Mouse (Mus musculus) kidney, postnatal 0 days (tissue): ENCODE measurements at regions not wholly inside any gene's neighbourhood (a gene's known extent, or its start where the extent isn't known, plus 50 kb on each side); places are given as distances from the start of the nearest gene placed in this dataset.

Experiments
- ATAC-seq: fragments of 200-750 bp; cut with Nextera tagmentation; replicated peaks from 2 replicates; pipeline ENCODE4 v1.8.0; 2017; ENCODE audit warnings: low read depth, moderate number of reproducible peaks, moderate TSS enrichment, moderate library complexity; ENCODE audit not compliant: low FRiP score
- DNase-seq: peaks from one replicate; pipeline ENCODE4 v3.0.0-alpha.2; 2016; ENCODE audit warnings: low spot score
- H3K27ac ChIP-seq: fragments of 300-500 bp; sonication (generic); 2 replicates; pipeline ENCODE4 v1.5.1; 2014; ENCODE audit warnings: mild to moderate bottlenecking
- H3K27me3 ChIP-seq: fragments of 300-500 bp; sonication (generic); 2 replicates; pipeline ENCODE4 v1.6.1; 2014; ENCODE audit warnings: low read length, mixed read lengths; ENCODE audit not compliant: insufficient read depth
- H3K36me3 ChIP-seq: fragments of 300-500 bp; sonication (generic); 2 replicates; pipeline ENCODE4 v1.6.1; 2014; ENCODE audit warnings: low read length, mixed read lengths; ENCODE audit not compliant: insufficient read depth
- H3K4me1 ChIP-seq: fragments of 300-500 bp; sonication (generic); replicated peaks from 2 replicates; pipeline ENCODE4 v1.6.1; 2014; ENCODE audit warnings: antibody characterized with exemption, low read length, mixed read lengths; ENCODE audit not compliant: insufficient read depth
- H3K4me2 ChIP-seq: fragments of 300-500 bp; sonication (generic); 2 replicates; pipeline ENCODE4 v1.6.1; 2014; ENCODE audit warnings: mild to moderate bottlenecking, low read length, moderate library complexity, mixed read lengths
- H3K4me3 ChIP-seq: fragments of 300-500 bp; sonication (generic); replicated peaks from 2 replicates; pipeline ENCODE4 v1.5.1; 2014; ENCODE audit warnings: low read depth, low read length
- H3K9ac ChIP-seq: fragments of 300-500 bp; sonication (generic); 2 replicates; pipeline ENCODE4 v1.6.1; 2014; ENCODE audit warnings: low read depth, low read length
- H3K9me3 ChIP-seq: fragments of 300-500 bp; sonication (generic); replicated peaks from 2 replicates; pipeline ENCODE4 v1.6.1; 2016; ENCODE audit warnings: low read length, inconsistent platforms, mixed read lengths
- CTCF ChIP-seq: IDR thresholded peaks from 2 replicates; pipeline ENCODE4 v1.5.1; 2016; ENCODE audit warnings: antibody characterized with exemption, low read depth, mild to moderate bottlenecking, moderate library complexity
- WGBS: fragments of 180-500 bp; shearing (Covaris S2); extraction: QIAGEN DNeasy Blood & Tissue Kit; methylation state at CpG from one replicate; pipeline ENCODE4 v1.1.7; 2014; 5-methylcytosine and 5-hydroxymethylcytosine counted together

DNA sequence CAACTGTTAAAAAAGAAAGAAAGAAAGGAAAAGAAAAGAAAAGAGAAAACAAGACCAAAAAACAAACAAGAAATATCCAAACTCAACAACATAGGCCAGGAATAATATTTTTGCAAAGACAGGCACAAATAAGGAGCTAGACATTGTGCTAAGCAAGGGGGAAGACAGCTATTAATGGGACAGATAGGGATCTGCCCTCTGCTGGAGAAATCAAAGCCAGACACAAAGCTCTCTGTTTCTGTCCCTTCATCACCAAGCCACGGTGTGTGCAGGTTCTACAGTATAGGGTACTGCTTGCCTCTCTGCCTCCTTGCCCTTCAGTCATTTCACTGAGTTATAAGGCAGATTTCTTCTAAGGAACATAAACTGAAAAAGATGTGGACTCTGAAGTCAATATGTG lies 57.8 kb upstream of the Chchd3 start:
- no peaks in the 10 kb centered on the region for H3K36me3 ChIP-seq
- H3K9ac ChIP-seq = no peak overlapping the region
- ATAC-seq (no peak), DNase-seq (peak; percentile 32)
- H3K4me3 ChIP-seq = no peak overlapping the region
- 48% methylated on average over 1 of the region's 1 CpGs for WGBS
- H3K27me3 ChIP-seq = no peaks in the 10 kb centered on the region
- H3K9me3 ChIP-seq = no peaks in the 10 kb centered on the region
- H3K4me2 ChIP-seq = no peak overlapping the region
- TF ChIP-seq CTCF = peak; percentile 49
- no peak overlapping the region for H3K27ac ChIP-seq
- H3K4me1 ChIP-seq = no peaks in the 10 kb centered on the region

DNA sequence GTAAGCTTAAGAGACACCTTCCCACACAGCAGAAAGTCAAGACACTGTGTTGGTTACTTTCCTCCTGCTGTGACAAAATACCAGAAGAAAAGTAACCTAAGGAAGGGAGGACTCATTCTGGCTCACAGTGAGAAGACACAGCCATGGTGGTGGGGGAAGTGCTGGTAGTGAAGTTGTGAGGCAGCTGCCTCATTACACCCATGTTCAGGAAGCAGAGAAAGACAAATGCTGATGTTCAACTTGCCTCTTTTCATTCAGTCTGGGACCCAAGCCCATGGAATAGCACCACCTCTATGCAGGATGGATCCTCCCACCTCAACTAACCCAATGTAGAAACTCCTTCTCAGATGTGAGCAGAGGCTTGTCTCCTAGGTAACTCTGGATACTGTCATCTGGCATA lies 60.5 kb upstream of the Chchd3 start:
- DNase-seq = no peak
- no peak for TF ChIP-seq CTCF
- no peak for ATAC-seq

GRCm38 (mm10) chr6:33126574-33126973 lies 66.5 kb upstream of the Chchd3 start:
- TF ChIP-seq CTCF = peak; percentile 90
- ATAC-seq (no peak; the same call in 1 of the 2 replicates), DNase-seq (peak; percentile 92)
- Histone ChIP-seq H3K4me1 (no peaks in the 10 kb centered on the region), H3K9me3 (no peaks in the 10 kb centered on the region), H3K27ac (no peak overlapping the region), H3K9ac (no peak overlapping the region), H3K36me3 (no peaks in the 10 kb centered on the region), H3K4me3 (no peak overlapping the region), H3K27me3 (no peaks in the 10 kb centered on the region), H3K4me2 (no peak overlapping the region)
- WGBS = 10% methylated on average over 8 of the region's 8 CpGs

More for the DNA sequence above, 60.5 kb upstream of the Chchd3 start:
- Histone ChIP-seq H3K9me3 (no peaks in the 10 kb centered on the region), H3K4me1 (no peaks in the 10 kb centered on the region), H3K9ac (no peak overlapping the region), H3K4me2 (no peak overlapping the region), H3K36me3 (no peaks in the 10 kb centered on the region), H3K27ac (no peak overlapping the region), H3K4me3 (no peak overlapping the region), H3K27me3 (no peaks in the 10 kb centered on the region)

DNA sequence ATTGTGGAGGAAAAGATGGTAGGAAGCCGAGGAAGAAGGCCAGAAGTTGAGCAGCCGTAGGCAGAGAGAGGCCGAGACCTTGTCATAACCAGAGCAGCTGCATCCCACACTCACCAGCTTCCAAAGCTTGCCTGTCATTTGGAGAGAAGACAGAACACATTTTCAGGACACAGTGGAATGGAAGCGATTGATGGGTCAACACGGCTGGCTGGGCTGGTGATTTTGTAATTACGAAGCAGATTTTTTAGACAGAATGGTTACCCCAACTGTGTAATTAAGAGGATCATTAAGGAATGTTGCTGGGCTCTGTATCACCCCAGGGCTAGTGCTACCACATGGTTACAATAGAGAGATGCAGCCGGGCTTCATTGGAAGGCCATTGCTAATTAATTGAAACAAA lies 76.8 kb upstream of the Chchd3 start:
- H3K27ac ChIP-seq = no peak overlapping the region
- 79% methylated on average over 7 of the region's 7 CpGs for WGBS
- TF ChIP-seq CTCF = no peak
- ATAC-seq (no peak), DNase-seq (no peak)
- H3K27me3 ChIP-seq = no peaks in the 10 kb centered on the region
- H3K4me3 ChIP-seq = no peak overlapping the region
- no peak overlapping the region for H3K4me2 ChIP-seq
- no peaks in the 10 kb centered on the region for H3K9me3 ChIP-seq
- no peaks in the 10 kb centered on the region for H3K4me1 ChIP-seq
- H3K9ac ChIP-seq = no peak overlapping the region
- H3K36me3 ChIP-seq = no peaks in the 10 kb centered on the region

DNA sequence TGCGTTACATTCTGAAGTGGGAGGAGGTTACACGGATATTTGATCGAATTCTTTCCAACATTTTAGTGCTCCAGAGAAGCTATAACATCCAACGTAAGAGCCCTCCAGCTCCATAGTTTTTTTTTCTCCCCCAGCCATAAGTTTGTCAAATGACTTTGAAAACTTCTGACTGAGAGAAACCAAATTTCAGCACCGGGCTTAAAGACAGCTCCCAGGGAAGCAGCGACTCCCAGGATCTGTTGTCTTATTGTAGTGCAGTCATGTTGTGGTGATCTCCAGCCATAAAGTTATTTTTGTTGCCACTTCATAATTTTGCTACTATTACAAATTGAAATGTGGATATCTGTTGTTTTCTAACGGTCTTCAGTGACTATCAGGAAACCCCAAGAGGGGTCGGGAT lies 77.8 kb upstream of the Chchd3 start:
- H3K4me3 ChIP-seq = no peak overlapping the region
- no peaks in the 10 kb centered on the region for H3K36me3 ChIP-seq
- no peaks in the 10 kb centered on the region for H3K9me3 ChIP-seq
- H3K27me3 ChIP-seq = no peaks in the 10 kb centered on the region
- peak; percentile 64 for DNase-seq
- no peak for TF ChIP-seq CTCF
- no peaks in the 10 kb centered on the region for H3K4me1 ChIP-seq
- H3K4me2 ChIP-seq = no peak overlapping the region
- H3K9ac ChIP-seq = no peak overlapping the region
- ATAC-seq = no peak
- no peak overlapping the region for H3K27ac ChIP-seq
- WGBS = 40% methylated on average over 8 of the region's 8 CpGs

- Histone ChIP-seq H3K9ac (no peak overlapping the region), H3K4me3 (no peak overlapping the region), H3K4me2 (no peak overlapping the region), H3K4me1 (no peaks in the 10 kb centered on the region), H3K27me3 (no peaks in the 10 kb centered on the region), H3K27ac (no peak overlapping the region), H3K36me3 (no peaks in the 10 kb centered on the region), H3K9me3 (no peaks in the 10 kb centered on the region)
- WGBS = 83% methylated on average over 11 of the region's 11 CpGs
- ATAC-seq = no peak
- no peak for TF ChIP-seq CTCF
- no peak for DNase-seq
Observed at GRCm38 (mm10) chr6:33166479-33166878, 82.4 kb upstream of the Exoc4 start.

GRCm38 (mm10) chr6:33173606-33174005 lies 75.3 kb upstream of the Exoc4 start:
- Histone ChIP-seq H3K27me3 (no peaks in the 10 kb centered on the region), H3K4me1 (no peaks in the 10 kb centered on the region), H3K9me3 (no peaks in the 10 kb centered on the region), H3K36me3 (no peaks in the 10 kb centered on the region), H3K4me3 (no peak overlapping the region), H3K4me2 (no peak overlapping the region), H3K9ac (no peak overlapping the region), H3K27ac (no peak overlapping the region)
- peak; percentile 35 for DNase-seq
- no peak for TF ChIP-seq CTCF
- ATAC-seq = no peak
- WGBS = 17% methylated on average over 12 of the region's 12 CpGs
